8 mouse cellular contexts compared by ENCODE assay signal in the genomic region with DNA sequence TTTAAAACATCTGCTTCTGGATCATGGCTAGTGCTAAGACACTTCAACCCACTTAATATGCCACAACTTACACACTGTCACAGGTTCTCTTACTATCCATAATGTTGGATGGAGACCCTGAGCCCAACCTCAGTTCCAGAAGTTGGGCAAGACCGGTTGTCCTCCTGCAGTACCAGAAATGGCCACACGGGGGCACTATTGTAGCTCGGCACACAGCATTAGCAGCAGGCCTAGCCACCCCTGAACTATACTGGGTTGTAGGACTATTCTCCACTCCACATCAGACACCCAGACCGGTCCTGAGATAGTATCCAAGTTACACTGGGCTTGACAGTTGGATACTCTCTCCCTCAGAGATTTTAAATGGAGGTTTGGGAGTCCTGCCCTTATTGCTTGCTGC. TPM values are rescaled to one million over a fixed set of nuclear protein-coding genes. Genes with fewer than 3 reads are reported as not detected.
DNase-seq lines count a peak whose midpoint lies in the region; ATAC-seq and TF ChIP-seq lines count a peak whose summit lies in the region.

No protein-coding gene starts in this region.

- dilution Hi-C loops in CH12.LX (cut with MboI; ENCODE audit: extremely low pct_ligation_motif_present, extremely low pct_unique_long_range_greater_than_20kb, low sequenced_read_pairs), result no loop called here

- peak; percentile 71 for ATAC-seq in forebrain, embryonic 12.5 days (ENCODE audit: low FRiP score)
- ATAC-seq in liver, embryonic 14.5 days (ENCODE audit: insufficient read depth), result 0 out of 2 replicates have a peak, but pooled peaks have one; percentile 23
- ATAC-seq in neural tube, embryonic 13.5 days (ENCODE audit: low read depth), result peak; percentile 70
- ATAC-seq in stomach, postnatal 0 days (ENCODE audit: low FRiP score, low TSS enrichment), result peak; percentile 66

- no peak overlapping the region for H3K27ac ChIP-seq in CH12.LX (ENCODE audit: insufficient read depth, low read depth)
- H3K27ac ChIP-seq in forebrain, embryonic 12.5 days, result no peak overlapping the region
- H3K27ac ChIP-seq in liver, embryonic 14.5 days, result no peak overlapping the region
- H3K27ac ChIP-seq in neural tube, embryonic 13.5 days (replicated peaks), result no peak overlapping the region
- peak overlapping the region; percentile 2; the same call in 1 of the 2 replicates for H3K27ac ChIP-seq in stomach, postnatal 0 days (replicated peaks)

- H3K36me3 ChIP-seq in CH12.LX (replicated peaks in 1 of 2; ENCODE audit: control insufficient read depth in 1 of 2, insufficient read depth in 1 of 2, low read length in 1 of 2), result no peaks in the 10 kb centered on the region
- H3K36me3 ChIP-seq in forebrain, embryonic 12.5 days (replicated peaks), result no peaks in the 10 kb centered on the region
- H3K36me3 ChIP-seq in liver, embryonic 14.5 days (replicated peaks; ENCODE audit: control insufficient read depth, insufficient read depth, low read depth), result no peaks in the 10 kb centered on the region
- no peaks in the 10 kb centered on the region for H3K36me3 ChIP-seq in neural tube, embryonic 13.5 days
- no peaks in the 10 kb centered on the region for H3K36me3 ChIP-seq in stomach, postnatal 0 days (ENCODE audit: control insufficient read depth, insufficient read depth, low read length)

- no peaks in the 10 kb centered on the region for H3K9me3 ChIP-seq in CH12.LX (replicated peaks; ENCODE audit: low read length)
- H3K9me3 ChIP-seq in forebrain, embryonic 12.5 days, result no peaks in the 10 kb centered on the region
- no peaks in the 10 kb centered on the region for H3K9me3 ChIP-seq in liver, embryonic 14.5 days (ENCODE audit: control insufficient read depth, low read length)
- no peaks in the 10 kb centered on the region for H3K9me3 ChIP-seq in neural tube, embryonic 13.5 days
- no peaks in the 10 kb centered on the region for H3K9me3 ChIP-seq in stomach, postnatal 0 days (ENCODE audit: control insufficient read depth, low read length)

- in situ Hi-C loops in CH12.LX (cut with MboI; ENCODE audit: low pct_ligation_motif_present, low pct_unique_long_range_greater_than_20kb, low sequenced_read_pairs), result no loop called here

- TF ChIP-seq RAD21 in CH12.LX (IDR thresholded peaks at IDR 0.05; ENCODE audit: low read depth, low read length), result peak; percentile 88

- H3K9ac ChIP-seq in CH12.LX (ENCODE audit: insufficient read depth, low read depth), result no peak overlapping the region
- H3K9ac ChIP-seq in forebrain, embryonic 12.5 days, result no peak overlapping the region
- H3K9ac ChIP-seq in liver, embryonic 14.5 days (replicated peaks), result no peak overlapping the region
- no peak overlapping the region for H3K9ac ChIP-seq in neural tube, embryonic 13.5 days
- H3K9ac ChIP-seq in stomach, postnatal 0 days (ENCODE audit: low read length), result no peak overlapping the region

- peaks cover 93% of the 10 kb centered on the region for H3K27me3 ChIP-seq in CH12.LX (replicated peaks)
- H3K27me3 ChIP-seq in forebrain, embryonic 12.5 days, result peaks cover 17% of the 10 kb centered on the region
- no peaks in the 10 kb centered on the region; the same call in none of the 2 replicates for H3K27me3 ChIP-seq in liver, embryonic 14.5 days (ENCODE audit: control insufficient read depth, insufficient read depth, low read length)
- 0 out of 2 replicates have a peak, but pooled peaks cover 23% of the 10 kb centered on the region for H3K27me3 ChIP-seq in neural tube, embryonic 13.5 days
- H3K27me3 ChIP-seq in stomach, postnatal 0 days (ENCODE audit: control insufficient read depth, insufficient read depth, low read length), result no peaks in the 10 kb centered on the region

- TF ChIP-seq EP300 in CH12.LX (IDR thresholded peaks at IDR 0.05; ENCODE audit: low read length), result no peak
- TF ChIP-seq EP300 in liver, embryonic 14.5 days (IDR thresholded peaks at IDR 0.05; ENCODE audit: low read depth), result no peak
- no peak for TF ChIP-seq EP300 in stomach, postnatal 0 days (optimal IDR thresholded peaks at IDR 0.05)

- H3K4me2 ChIP-seq in CH12.LX (ENCODE audit: insufficient read depth, low read depth, poor library complexity, severe bottlenecking), result no peak overlapping the region
- no peak overlapping the region for H3K4me2 ChIP-seq in forebrain, embryonic 12.5 days
- H3K4me2 ChIP-seq in liver, embryonic 14.5 days (ENCODE audit: low read depth), result no peak overlapping the region
- no peak overlapping the region for H3K4me2 ChIP-seq in neural tube, embryonic 13.5 days
- no peak overlapping the region for H3K4me2 ChIP-seq in stomach, postnatal 0 days (replicated peaks; ENCODE audit: low read depth)

- DNase-seq in CH12.LX (ENCODE audit: extremely low read depth), result peak; percentile 73
- DNase-seq in c-Kit-positive CD71-positive TER-119-negative erythroid progenitor cells, embryonic 14.5 days (ENCODE audit: low read depth), result peak; percentile 40
- peak; percentile 83 to 90 for DNase-seq in heart, postnatal 10 days
- peak; percentile 71 to 91 for DNase-seq in kidney, postnatal 36 days
- DNase-seq in liver, embryonic 14.5 days (ENCODE audit: low read depth in 3 of 3, low spot score in 3 of 3), result peak; percentile 33 to 44 (median 37)
- peak; percentile 90 for DNase-seq in stomach, postnatal 0 days (ENCODE audit: low spot score)

- intact Hi-C loops in heart, postnatal 10 days (cut with DNase I), result loop anchor here (1.0 to 10.0 kb wide), 4 partner anchors 62 to 328 kb away; partner anchors contain the start of gene Mterf4

- no peak for TF ChIP-seq POLR2A in CH12.LX (IDR thresholded peaks at IDR 0.05; ENCODE audit: low read depth, low read length)

- H3K4me3 ChIP-seq in CH12.LX (replicated peaks in 1 of 3; ENCODE audit: low read depth in 2 of 3, low read length in 2 of 3, poor library complexity in 1 of 3), result no peak overlapping the region
- H3K4me3 ChIP-seq in forebrain, embryonic 12.5 days (replicated peaks), result no peak overlapping the region
- no peak overlapping the region for H3K4me3 ChIP-seq in liver, embryonic 14.5 days (ENCODE audit: insufficient read depth in 1 of 2, low read depth in 2 of 2, low read length in 2 of 2)
- no peak overlapping the region for H3K4me3 ChIP-seq in neural tube, embryonic 13.5 days
- no peak overlapping the region for H3K4me3 ChIP-seq in stomach, postnatal 0 days (ENCODE audit: low read depth, low read length)

- peak; percentile 88 to 97 for TF ChIP-seq CTCF in CH12.LX (conservative IDR thresholded peaks at IDR 0.05 in 1 of 2, IDR thresholded peaks at IDR 0.05 in 1 of 2; ENCODE audit: low read depth in 2 of 2, low read length in 2 of 2)
- TF ChIP-seq CTCF in liver, embryonic 14.5 days (IDR thresholded peaks at IDR 0.05; ENCODE audit: low read depth), result peak; percentile 97
- TF ChIP-seq CTCF in stomach, postnatal 0 days (IDR thresholded peaks at IDR 0.05; ENCODE audit: low read depth), result peak; percentile 99

- WGBS in forebrain, embryonic 12.5 days, result 2% methylated on average over 4 of the region's 4 CpGs
- 3% methylated on average over 4 of the region's 4 CpGs for WGBS in liver, embryonic 14.5 days (ENCODE audit: insufficient replicate concordance)
- 1% methylated on average over 4 of the region's 4 CpGs for WGBS in neural tube, embryonic 13.5 days
- WGBS in stomach, postnatal 0 days, result 2% methylated on average over 4 of the region's 4 CpGs

- no peaks in the 10 kb centered on the region for H3K79me2 ChIP-seq in CH12.LX (replicated peaks; ENCODE audit: control insufficient read depth, extremely low read depth, insufficient read depth, poor library complexity, severe bottlenecking)

- H3K4me1 ChIP-seq in CH12.LX (ENCODE audit: control insufficient read depth in 1 of 2, insufficient read depth in 2 of 2), result 0 out of 4 replicates have a peak, but pooled peaks cover 0 to 4% of the 10 kb centered on the region in 2 experiments
- H3K4me1 ChIP-seq in forebrain, embryonic 12.5 days, result peaks cover 15% of the 10 kb centered on the region
- H3K4me1 ChIP-seq in liver, embryonic 14.5 days (replicated peaks; ENCODE audit: control insufficient read depth in 2 of 2, insufficient read depth in 2 of 2, low read length in 1 of 2), result no peaks in the 10 kb centered on the region
- peaks cover 22% of the 10 kb centered on the region for H3K4me1 ChIP-seq in neural tube, embryonic 13.5 days (replicated peaks)
- H3K4me1 ChIP-seq in stomach, postnatal 0 days (replicated peaks; ENCODE audit: control insufficient read depth, insufficient read depth), result peaks cover 7% of the 10 kb centered on the region; the same call in 1 of the 2 replicates

RNA-seq across cellular contexts. Expression of gene Crocc2, which starts 5.9 kb away (rescaled TPM):
- total RNA-seq in CH12.LX (2012; rRNA removed) (not detected in 2 replicates), CH12.LX (2014; rRNA removed) (not detected in 2 replicates)
- not detected in 2 replicates for polyA plus RNA-seq in CH12.LX (2012; ENCODE audit: insufficient read length, low read depth)
- 0.10 and 0.14 TPM in 2 replicates for polyA plus RNA-seq in forebrain, embryonic 12.5 days (2016; fragmentation: Nextera tagmentation; extraction: Ambion mirVana)
- total RNA-seq in heart, postnatal 10 days (2021), result under 1 TPM; 0.19 to 0.37 TPM
- polyA plus RNA-seq in liver, embryonic 14.5 days (2012; rRNA removed), result 0.01 and 0.02 TPM in 2 replicates
- polyA plus RNA-seq in liver, embryonic 14.5 days (2014; fragmentation: Nextera tagmentation; extraction: Ambion mirVana), result not detected in 2 replicates
- polyA plus RNA-seq in neural tube, embryonic 13.5 days (2015; fragmentation: Nextera tagmentation; extraction: Ambion mirVana), result 0.21 and 0.35 TPM in 2 replicates
- 0.04 and 0.06 TPM in 2 replicates for polyA plus RNA-seq in stomach, postnatal 0 days (2015; fragmentation: Nextera tagmentation; extraction: Ambion mirVana)

RNA-seq across cellular contexts. Expression of gene 2310007B03Rik, which starts 13.7 kb away (rescaled TPM):
- total RNA-seq in CH12.LX (2012; rRNA removed), result 0.08 TPM in 1 of 2 replicates, not detected in the other
- total RNA-seq in CH12.LX (2014; rRNA removed), result not detected in 2 replicates
- polyA plus RNA-seq in CH12.LX (2012; ENCODE audit: insufficient read length, low read depth), result 0.11 TPM in 1 of 2 replicates, not detected in the other
- 0.13 and 0.27 TPM in 2 replicates for polyA plus RNA-seq in forebrain, embryonic 12.5 days (2016; fragmentation: Nextera tagmentation; extraction: Ambion mirVana)
- not detected for total RNA-seq in heart, postnatal 10 days (2021)
- polyA plus RNA-seq in liver, embryonic 14.5 days (2012; rRNA removed), result 0.07 and 0.11 TPM in 2 replicates
- 0.09 and 0.21 TPM in 2 replicates for polyA plus RNA-seq in liver, embryonic 14.5 days (2014; fragmentation: Nextera tagmentation; extraction: Ambion mirVana)
- polyA plus RNA-seq in neural tube, embryonic 13.5 days (2015; fragmentation: Nextera tagmentation; extraction: Ambion mirVana), result 0.29 TPM in 1 of 2 replicates, not detected in the other
- polyA plus RNA-seq in stomach, postnatal 0 days (2015; fragmentation: Nextera tagmentation; extraction: Ambion mirVana), result 27.8 and 34.3 TPM in 2 replicates

RNA-seq across cellular contexts. Expression of gene Agxt, which starts 39.4 kb away (rescaled TPM):
- total RNA-seq in CH12.LX (2012; rRNA removed) (not detected in 2 replicates), CH12.LX (2014; rRNA removed) (not detected in 2 replicates)
- polyA plus RNA-seq in CH12.LX (2012; ENCODE audit: insufficient read length, low read depth), result not detected in 2 replicates
- not detected in 2 replicates for polyA plus RNA-seq in forebrain, embryonic 12.5 days (2016; fragmentation: Nextera tagmentation; extraction: Ambion mirVana)
- total RNA-seq in heart, postnatal 10 days (2021), result not detected
- polyA plus RNA-seq in liver, embryonic 14.5 days (2012; rRNA removed), result 2.5 and 3.0 TPM in 2 replicates
- polyA plus RNA-seq in liver, embryonic 14.5 days (2014; fragmentation: Nextera tagmentation; extraction: Ambion mirVana), result 8.4 and 9.4 TPM in 2 replicates
- not detected in 2 replicates for polyA plus RNA-seq in neural tube, embryonic 13.5 days (2015; fragmentation: Nextera tagmentation; extraction: Ambion mirVana)
- 0.48 and 0.55 TPM in 2 replicates for polyA plus RNA-seq in stomach, postnatal 0 days (2015; fragmentation: Nextera tagmentation; extraction: Ambion mirVana)

Comparison
In these comparisons a context has a peak if more than half of its experiments do, and no peak if none do; other contexts are left out.
1. DNase-seq: peak in every context shown above with its lines; median percentile 90 in stomach, postnatal 0 days; 86 in heart, postnatal 10 days; 81 in kidney, postnatal 36 days; 73 in CH12.LX; 40 in c-Kit-positive CD71-positive TER-119-negative erythroid progenitor cells, embryonic 14.5 days; 37 in liver, embryonic 14.5 days.
2. RNA of gene 2310007B03Rik, which starts 13.7 kb away (polyA plus RNA-seq): 27.8 to 34.3 TPM in stomach, postnatal 0 days; 0.13 to 0.27 TPM in forebrain, embryonic 12.5 days, 0.07 to 0.21 TPM in liver, embryonic 14.5 days, 0.11 TPM in CH12.LX and 0.29 TPM in neural tube, embryonic 13.5 days; every median in the first group is over 10 times any median in the second.
3. Peak in every context shown above with its lines, with median percentiles within 50 percentile points of each other: CTCF ChIP-seq and ATAC-seq.